Mouse (Mus musculus): Measurements from ENCODE around the gene Alk.
"Not testable (repeated sequence)": the region's sequence is repeated elsewhere in the genome, so short reads cannot be mapped to it uniquely, and the experiment has no call there.

Alk gene

DNA sequence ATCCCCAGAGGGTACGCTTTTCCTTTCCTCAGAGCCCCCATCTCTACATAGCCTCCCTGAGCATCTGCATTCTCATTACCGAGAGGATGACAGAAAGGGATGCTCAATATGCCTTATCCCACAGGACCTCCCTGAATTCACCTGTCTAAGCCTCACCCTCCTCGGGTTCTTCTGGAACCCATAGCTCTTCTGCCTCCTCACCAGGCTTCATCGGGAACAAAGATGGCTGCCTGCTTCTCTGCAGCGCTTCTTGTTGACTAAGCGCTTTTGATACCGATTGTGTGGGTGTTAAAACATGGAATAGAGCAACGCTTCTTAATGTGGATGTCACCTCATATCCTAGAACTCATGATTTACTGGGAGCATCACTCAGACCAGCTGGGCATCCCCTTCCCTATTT lies 75.9 kb downstream of the Alk start:
- no peak for DNase-seq (ENCODE audit: low spot score in 2 of 2)

DNA sequence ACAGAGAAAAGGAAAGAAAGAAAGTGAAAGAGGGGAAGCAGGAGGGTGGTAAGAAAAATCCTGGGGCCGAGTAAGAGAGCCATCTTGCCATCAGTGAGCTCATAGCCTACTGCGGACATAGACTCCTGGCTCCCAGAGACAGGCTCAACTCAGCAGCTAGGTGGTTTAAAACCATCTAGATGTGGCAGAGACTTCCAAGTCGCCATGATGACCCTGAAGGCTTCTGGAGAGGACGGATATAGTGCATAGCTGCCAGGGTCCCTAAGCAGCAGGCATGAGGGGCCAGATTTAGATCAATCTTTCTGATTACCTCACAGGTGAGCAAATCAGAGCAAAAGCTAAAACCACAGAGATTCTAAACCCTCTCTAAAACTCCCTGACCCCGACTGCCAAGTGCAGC lies 76.9 kb downstream of the Alk start:
- no peak for DNase-seq (ENCODE audit: low spot score in 2 of 2)

DNA sequence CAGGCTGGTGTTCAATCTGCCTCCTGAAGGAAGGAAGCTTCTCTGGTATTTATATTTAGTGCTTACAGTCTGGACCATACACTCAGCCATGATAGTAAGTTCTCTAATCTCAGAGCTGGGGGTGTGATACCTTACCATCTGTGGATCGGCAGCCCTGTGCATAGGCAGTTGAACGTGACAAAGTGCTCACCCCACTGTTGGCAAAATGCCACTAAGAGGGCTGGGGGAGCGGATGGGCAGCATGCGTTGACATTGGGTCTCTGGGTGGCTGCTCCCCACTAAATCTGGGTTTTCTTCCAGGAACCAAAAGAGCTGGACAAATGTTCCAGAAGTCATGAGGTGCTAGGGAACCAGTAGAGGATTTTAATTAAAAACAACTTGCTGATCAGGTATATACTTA lies 78.1 kb downstream of the Alk start:
- no peak for DNase-seq (ENCODE audit: low spot score in 2 of 2)

DNA sequence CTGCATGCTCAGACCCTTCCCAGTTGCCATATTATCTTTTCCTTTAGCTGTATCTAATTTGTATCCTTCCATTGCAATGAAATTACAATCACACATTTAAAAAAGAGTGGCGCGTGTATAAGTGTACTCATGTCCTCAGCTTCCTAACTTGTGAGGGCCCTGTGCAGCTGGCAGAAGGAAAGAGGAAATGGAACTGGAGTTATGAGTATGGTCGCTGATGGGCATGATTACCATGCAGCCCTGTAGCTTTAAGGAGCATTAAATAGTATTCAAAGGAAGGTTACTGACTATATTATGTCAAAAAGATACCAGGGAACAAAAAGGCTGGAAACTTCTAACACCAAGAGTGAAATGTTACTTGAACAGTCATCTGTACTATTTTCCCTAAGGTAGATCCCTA lies 79.6 kb downstream of the Alk start:
- DNase-seq (ENCODE audit: low spot score in 2 of 2) = no peak

DNA sequence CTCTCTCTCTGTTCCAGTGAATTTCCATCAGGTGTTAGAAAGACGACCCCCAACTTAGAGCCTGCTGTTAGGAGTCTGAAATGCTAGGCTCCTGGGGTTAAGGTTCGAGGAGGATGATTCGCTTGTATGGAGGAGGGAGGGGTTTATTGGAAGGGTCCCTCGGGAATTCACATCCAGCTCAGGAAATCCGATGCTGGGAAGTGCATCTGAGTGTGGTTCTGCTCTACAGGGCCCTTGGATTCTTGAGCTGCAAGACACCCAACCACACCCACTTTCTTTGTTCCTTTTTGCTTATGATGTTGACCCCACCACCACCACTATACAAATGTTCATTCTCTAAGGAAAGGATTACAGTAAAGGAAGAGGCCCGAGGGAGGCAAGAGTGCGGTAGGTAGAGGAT lies 81.4 kb downstream of the Alk start:
- no peak for DNase-seq (ENCODE audit: low spot score in 2 of 2)

DNA sequence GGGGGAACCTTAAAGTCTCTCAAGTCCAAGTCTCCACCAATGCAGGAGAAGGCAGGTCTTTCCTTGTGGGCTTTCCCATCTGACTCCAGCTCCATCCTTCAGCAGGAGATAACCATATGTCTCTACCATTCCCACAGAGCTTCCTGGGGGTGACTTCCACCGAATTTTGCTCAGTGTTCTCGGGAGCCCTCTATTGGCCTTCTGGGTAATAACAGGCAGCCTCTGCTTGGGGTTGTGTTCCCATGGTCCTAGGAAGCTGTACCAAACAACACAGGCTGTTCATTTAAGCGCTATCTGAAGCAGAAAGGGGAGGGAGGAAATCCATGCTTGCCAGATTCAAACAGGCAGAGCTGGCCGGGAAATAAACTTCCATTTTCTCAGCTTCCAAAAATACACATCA lies 82.0 kb downstream of the Alk start:
- DNase-seq (ENCODE audit: low spot score in 2 of 2) = peak; percentile 33 to 67

DNA sequence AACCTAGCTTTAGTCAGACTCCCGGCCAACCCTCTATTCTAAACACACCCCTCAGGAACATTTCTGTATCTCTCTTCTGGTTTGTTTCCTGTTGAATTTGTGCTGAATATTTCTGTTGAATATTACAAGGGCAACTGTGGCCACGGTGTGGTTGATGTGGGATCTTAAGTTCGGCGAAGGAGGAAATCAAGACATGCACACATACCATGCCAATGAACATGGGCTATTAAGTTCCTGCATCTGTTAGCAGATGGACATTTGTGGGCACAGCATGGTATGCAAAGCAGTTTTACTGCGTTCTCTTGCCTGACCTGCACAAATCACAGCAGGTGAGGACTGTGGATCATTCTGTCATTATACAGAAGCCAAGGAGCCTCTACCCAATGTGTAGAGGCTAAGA lies 83.1 kb downstream of the Alk start:
- no peak for DNase-seq (ENCODE audit: low spot score in 2 of 2)

DNA sequence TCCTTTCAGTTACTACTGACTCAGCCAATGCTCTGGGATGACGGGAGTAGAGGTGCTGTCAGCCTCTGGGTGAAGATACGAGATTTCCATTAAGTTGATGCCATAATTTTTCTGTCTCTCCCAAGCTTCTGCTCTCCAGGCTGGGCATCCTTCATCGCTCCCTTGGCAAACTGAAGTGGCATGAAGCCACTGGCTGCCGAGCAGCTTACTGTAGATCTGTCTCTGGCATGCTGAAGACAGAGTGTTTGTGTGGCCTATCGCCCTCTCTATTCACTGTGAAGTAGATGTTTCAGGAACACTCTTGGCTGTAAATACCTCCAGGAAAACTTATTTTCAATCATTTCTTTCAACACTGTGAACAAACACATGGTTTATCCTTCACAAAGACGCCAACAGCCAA lies 93.7 kb downstream of the Alk start:
- no peak for DNase-seq (ENCODE audit: low spot score in 2 of 2)

DNA sequence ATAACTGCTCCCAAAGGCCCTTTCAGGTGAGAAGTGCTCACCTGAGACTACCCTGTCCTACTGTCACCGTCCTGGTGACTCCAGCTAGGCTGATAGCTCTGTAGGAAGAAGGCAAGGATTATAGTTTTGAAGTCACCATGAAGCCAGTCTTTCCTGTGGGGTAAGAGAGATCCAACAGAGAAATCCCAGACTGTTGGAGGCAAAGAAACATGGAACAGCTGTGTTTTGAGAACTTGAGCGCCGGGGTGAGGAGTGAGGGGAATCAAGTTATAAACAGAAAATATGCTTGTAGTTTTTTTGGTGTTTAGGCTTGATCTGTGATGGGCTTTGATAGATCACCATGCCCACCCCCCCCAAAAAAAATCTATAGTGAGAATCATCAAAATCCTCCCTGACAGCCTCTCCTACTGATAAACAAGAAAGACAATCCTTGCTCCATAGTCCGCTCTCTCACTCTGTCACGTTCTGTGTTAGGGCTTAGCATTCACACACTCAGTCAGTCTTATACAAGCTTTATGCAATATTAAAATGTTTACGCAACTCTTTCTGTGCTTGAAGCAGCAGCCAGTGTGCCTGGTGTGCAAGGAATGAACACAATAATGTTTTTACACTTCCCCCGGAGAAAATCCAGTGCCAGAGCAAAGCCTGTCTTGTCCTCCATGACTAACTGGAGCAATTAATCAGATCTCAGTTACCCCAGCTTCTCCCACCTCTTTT lies 95.6 kb downstream of the Alk start:
- DNase-seq (ENCODE audit: low spot score in 2 of 2) = no peak

DNA sequence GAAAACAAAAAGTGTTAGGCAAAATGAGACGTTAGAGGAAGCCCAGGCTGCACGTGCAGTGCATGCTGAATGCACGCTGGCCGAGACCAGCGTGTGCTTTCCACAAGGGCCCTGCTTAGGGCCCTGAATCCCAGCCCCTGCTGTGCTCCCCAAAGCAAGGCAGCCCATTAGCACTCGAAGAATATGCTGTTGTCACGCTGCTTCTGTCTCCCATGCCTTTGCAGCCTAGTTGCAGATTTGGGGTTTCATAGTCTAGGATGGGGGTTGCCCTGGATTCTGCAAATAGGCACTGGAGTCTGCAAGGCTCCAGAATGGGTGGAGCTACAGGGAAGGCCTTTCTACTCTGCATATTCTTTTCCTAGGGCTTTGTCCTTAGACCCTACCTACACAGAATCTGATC lies 99.2 kb downstream of the Alk start:
- DNase-seq (ENCODE audit: low spot score in 2 of 2) = peak; percentile 19 to 28

DNA sequence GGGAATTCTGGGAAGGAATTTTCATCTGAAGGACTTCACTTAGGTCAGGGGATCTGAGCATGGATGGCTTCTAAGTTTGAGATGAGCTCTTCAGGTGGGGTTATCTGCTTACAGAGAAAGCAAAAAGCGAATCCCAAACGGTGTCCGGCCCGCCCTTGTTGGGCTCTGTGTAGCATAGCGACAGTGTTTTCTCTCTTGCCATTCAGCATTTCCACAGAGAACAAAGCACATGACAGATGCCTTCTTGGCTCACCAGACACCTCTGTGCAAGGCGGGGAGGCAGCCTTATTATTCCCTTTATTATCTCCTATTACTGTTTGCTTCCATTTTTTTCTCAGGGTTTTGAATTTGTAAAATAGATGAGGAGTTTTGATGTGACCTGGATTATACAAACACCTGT lies 99.8 kb downstream of the Alk start:
- DNase-seq (ENCODE audit: low spot score in 2 of 2) = no peak

DNA sequence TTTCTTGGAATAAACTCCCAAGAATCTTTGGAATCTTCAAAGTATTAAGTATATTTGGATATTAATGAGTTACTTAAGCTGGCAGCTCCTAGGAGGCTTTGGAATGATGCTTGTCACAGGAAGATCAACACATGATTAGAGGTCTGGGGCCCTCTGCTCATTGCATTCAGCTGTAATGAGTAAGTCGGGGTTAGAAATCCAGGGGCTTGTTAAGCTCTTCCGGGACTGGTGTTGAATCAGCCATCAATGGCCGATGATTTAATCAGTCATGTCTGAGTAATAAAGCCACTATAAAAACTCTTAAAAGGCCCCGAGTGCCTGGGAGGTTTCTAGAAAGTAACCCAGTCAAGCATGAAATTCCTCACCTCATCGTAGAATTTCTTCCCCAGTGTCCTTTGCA lies 109.0 kb downstream of the Alk start:
- no peak for DNase-seq (ENCODE audit: low spot score in 2 of 2)

DNA sequence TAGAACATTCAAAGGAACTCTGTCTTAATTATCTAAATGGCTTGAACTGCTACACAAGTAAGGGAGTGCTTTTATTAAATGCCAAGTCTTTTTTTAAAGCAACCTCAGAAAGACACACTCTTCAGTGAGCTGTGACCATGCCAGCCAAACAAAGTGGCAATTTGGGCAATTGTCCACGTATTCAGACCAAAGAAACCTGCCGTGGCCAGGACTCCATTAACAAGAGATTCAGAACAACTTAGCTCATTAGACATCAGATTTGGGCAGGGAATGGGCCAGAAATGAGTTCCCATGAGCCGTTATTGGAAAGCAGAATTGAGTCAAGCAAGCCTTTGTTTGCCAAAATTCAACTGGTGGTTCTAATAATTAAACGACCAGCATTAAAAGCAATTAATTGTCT lies 118.8 kb downstream of the Alk start:
- DNase-seq (ENCODE audit: low spot score in 2 of 2) = peak; percentile 17 to 34

DNA sequence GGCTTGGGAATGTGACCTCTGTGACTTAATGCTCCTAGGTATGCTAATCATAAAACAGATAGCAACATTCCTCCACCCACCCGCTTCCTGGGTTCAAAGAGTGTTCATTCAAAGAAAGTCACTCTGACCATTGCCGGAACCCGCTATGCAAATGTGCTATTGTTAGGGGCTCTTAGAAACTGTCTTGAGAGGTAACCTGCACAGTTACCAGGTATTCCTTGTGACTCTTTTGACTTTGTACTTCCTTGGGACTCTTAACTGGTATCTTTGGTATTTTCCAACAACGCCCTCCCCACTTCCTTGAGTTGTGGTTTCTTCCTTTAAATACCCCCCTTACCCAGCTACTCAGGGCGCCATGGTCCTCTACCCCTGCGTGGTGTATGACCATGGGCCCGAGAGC lies 125.2 kb downstream of the Alk start:
- not testable (repeated sequence) for DNase-seq (ENCODE audit: low spot score in 2 of 2)

DNA sequence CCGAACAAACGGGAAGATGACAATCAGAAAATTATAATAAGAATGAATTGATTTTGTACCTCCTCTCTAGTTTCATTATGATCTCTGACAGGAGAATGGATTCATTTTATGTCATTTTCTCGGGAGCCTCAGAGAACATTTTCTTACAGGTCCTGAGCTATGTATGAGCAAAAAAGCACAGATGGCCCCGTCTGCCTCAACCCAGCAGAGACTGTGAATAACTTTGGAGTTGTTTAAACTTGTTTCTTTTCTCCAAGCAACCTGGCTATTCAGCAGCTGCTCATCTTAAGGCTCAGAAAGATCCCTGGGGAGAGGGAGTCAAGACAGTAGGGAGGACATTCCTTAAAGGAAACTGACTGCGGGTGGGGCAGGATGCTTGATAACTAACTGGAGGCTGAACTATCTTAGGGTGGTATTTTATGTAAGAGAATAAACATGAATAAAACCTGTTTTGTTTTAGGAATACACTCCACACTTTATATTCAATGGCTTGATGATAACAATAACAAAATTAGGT lies 126.5 kb downstream of the Alk start:
- DNase-seq (ENCODE audit: low spot score in 2 of 2) = no peak

DNA sequence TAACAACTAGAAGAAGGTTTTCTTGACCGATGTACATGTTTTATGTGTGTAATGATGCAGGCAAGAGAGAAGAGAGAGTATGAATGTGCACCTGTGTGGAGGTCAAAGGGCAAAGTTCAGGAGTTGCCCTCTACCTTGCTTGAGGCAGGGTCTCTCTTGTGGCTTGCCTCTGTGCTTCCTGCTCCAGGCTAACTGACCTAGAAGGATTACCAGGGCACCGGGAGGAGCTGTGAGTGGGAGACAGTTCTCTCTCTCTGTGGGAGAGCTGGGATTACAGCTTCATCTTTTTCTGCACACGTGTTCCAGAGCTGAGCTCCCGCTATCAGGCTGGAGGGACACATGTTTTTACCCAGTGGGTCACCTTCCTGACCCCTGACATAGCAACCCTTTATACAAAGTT lies 127.5 kb downstream of the Alk start:
- no peak for DNase-seq (ENCODE audit: low spot score in 2 of 2)

DNA sequence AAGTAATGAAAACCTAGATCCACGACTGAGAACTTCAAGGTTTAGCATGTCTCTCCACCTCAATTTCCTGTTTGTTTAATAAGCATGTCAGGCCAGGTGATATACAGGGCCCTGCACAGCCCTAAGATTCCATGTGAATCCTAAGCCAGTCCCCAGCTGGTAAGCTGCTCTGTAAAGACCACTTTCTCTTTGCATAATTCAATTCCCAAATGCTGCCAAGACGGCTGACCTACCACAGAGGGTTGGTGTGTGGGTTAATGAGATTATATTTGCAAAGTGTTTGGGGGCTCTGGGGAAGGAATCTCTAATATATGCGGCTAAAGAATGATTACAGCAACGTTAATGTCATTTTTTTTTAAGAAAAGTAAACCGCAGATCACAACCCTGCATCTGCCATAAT lies 130.3 kb downstream of the Alk start:
- no peak for DNase-seq (ENCODE audit: low spot score in 2 of 2)

DNA sequence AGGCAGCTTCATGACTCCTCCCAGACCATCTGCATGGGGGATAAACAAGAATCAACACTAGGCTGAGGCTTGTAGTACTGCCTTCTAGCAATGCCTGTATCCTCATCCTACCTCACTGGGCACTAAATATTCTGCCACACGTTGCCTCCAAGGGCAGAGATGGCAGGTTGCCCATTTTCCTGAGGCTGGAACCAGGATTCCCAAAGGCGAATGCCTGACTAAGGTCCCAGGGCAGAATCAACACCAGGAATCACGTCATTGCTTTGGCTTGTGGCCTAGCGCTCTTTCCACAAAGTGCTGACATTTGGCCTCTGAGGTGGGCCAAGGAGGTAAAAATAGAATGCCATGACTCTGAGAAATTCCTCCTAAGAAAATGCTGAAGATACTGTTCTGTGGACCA lies 155.9 kb downstream of the Alk start:
- no peak for DNase-seq (ENCODE audit: low spot score in 2 of 2)

DNA sequence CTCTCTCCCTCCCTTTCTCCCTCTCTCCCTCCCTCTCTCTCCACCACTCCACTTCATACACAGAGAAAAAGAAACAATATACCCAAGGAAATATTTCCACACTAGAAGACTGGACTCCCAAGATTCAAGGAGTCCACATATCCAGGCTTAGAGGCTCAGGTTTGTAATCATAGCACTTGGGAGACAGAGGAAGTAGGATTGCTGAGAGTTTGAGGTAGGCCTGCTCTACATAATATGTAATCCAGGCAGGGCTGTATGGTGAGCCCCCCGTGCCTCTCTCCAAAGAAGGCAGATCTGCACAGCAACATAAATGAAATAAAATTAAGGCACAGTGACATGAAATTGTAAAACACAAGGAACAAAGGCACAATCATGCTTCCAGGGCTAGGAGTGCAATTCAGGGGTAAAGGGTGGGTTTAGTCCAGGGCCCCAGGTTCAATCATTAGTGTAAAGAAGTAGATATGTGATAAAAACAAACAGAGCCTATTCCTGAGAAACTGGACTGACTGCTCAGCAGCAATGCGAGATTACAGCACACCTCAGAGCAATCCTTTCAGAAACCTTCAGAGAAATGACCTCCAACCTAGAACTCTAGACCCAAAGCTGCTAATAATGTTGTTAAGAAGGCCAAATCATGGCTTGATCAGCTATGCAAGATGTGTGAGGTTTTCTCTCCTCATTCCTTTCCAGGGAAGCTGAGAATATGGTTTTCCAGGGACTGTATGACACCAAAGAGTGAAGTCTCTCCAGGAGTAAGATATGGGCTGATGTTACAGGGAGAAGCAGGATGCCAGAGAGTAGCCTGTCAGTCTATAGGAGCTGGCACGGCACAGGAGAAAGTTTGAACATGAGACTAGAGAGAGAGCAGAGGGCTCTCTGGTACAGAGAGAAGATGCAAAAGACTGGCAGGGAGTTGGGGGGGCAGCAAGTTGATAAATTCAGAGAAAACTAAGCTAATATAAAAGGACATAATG lies 158.9 kb downstream of the Alk start:
- DNase-seq (ENCODE audit: low spot score in 2 of 2) = no peak

DNA sequence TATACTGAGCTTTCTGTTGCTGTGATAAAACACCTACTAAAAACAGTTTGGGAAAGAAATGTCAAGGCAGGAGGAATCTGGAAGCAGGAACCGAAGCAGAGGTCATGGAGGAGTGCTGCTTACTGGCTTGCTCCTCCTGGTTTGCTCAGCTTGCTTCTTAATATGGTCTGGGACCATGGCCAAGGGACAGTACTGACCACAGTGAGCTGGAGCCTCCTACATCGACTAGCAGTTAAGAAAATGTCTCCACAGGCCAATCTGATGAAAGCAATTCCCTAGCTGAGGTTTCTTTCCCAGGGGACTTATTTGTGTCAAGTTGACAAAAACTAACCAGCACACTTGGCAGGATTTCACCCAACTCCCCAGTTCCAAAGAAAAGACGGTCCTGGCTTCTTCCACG lies 187.0 kb downstream of the Alk start:
- DNase-seq (ENCODE audit: low spot score in 2 of 2) = no peak

DNA sequence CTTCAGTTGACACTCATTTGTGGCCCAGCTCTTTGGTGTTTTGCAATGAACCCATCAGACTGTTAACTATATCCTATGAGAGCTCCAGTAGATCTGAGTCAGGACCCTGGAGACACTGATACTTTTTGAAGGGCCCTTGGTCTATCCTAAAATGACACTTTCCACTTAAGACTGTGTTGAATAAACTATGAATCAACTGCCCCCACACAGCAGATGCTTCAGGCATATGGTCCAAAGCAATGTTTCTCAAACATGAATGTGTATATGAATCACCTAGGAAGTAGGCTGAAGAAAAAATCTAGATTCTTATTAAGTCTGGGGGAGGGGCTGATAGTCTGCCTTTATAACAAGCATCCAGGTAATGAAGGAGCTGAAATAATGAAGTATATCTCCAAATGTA lies 189.8 kb downstream of the Alk start:
- no peak for DNase-seq (ENCODE audit: low spot score in 2 of 2)

DNA sequence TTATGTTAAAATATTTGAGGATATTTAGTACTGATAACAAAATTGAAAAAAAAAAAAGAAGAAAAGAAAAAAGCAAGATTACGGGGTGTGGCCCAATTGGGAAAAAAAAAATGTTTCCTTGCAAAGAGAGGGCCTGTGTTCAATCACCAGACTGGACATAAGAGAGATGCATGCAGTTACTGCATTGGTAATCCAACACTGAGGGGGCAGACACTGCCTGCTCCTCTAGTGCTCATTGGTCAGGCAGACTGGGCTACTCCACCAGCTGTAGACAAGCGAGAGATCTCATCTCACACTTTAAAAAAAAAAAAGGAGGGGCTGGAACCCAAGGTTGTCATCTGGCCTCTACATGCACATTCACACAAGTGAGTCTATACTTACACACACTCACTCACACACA lies 199.6 kb downstream of the Alk start:
- DNase-seq (ENCODE audit: low spot score in 2 of 2) = no peak

DNA sequence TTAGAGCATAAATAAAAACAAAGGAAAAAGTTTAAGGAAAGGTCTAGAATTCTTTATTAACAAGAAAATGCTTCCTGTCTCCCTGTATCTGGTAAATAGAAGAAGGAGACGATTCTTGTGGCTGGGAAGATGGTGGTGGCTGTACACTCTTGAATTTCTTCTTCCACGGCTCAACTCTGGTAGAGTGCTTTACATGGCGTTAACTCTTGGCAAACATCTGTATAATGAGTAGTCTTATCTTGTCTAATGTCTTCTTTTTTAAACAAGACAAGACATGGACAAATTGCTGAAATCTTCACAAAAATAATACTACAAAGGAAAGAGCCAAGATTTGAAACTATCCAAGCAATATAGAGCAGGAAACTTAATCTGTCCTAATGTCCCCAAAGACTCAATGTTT lies 202.6 kb downstream of the Alk start:
- DNase-seq (ENCODE audit: low spot score in 2 of 2) = no peak

Measured in frontal cortex, postnatal 10 days (tissue).